Mouse (Mus musculus): ENCODE results near the gene Gfpt2. TPM values are rescaled to one million over a fixed set of nuclear protein-coding genes. Genes with fewer than 3 reads are reported as not detected.

Gfpt2 gene
- total and polyA plus RNA-seq, 3 experiments = 0.04 TPM; not detected in 2

- no peak overlapping the region for H3K27ac ChIP-seq (ENCODE audit: insufficient read depth, low read depth)
- in situ Hi-C loops (cut with MboI; ENCODE audit: low pct_ligation_motif_present, low pct_unique_long_range_greater_than_20kb, low sequenced_read_pairs) = no loop called here
These were observed 30.0 kb upstream of the Gfpt2 start for GRCm38 (mm10) chr11:49764023-49764422.

GRCm38 (mm10) chr11:49764639-49765299, 29.2 kb upstream of the Gfpt2 start:
- TF ChIP-seq MEF2A (IDR thresholded peaks at IDR 0.05; ENCODE audit: borderline replicate concordance, low read depth, low read length) (0 out of 2 replicates have a peak, but pooled peaks have one; percentile 14), IRF4 (IDR thresholded peaks at IDR 0.05; ENCODE audit: low read depth, low read length) (peak; percentile 57), ZMIZ1 (IDR thresholded peaks at IDR 0.05; ENCODE audit: low read depth, low read length) (no peak), TCF12 (IDR thresholded peaks at IDR 0.05; ENCODE audit: low read depth, low read length) (peak; percentile 56; the same call in 1 of the 2 replicates), ETS1 (conservative IDR thresholded peaks at IDR 0.05; ENCODE audit: low read depth, low read length) (no peak; the same call in 1 of the 2 replicates), CHD2 (IDR thresholded peaks at IDR 0.05; ENCODE audit: low read length) (peak; percentile 72)
- Histone ChIP-seq H3K4me3 (replicated peaks in 1 of 3; ENCODE audit: low read depth in 2 of 3, low read length in 2 of 3, poor library complexity in 1 of 3) (no peak overlapping the region), H3K4me1 (ENCODE audit: control insufficient read depth in 1 of 2, insufficient read depth in 2 of 2) (peaks cover 3 to 29% of the 10 kb centered on the region in 2 experiments; a peak in 3 of 4 replicates), H3K4me2 (ENCODE audit: insufficient read depth, low read depth, poor library complexity, severe bottlenecking) (peak overlapping the region; percentile 58; the same call in 1 of the 2 replicates), H3K27me3 (replicated peaks) (peaks cover 3% of the 10 kb centered on the region), H3K27ac (ENCODE audit: insufficient read depth, low read depth) (no peak overlapping the region), H3K9ac (ENCODE audit: insufficient read depth, low read depth) (no peak overlapping the region), H3K36me3 (replicated peaks in 1 of 2; ENCODE audit: control insufficient read depth in 1 of 2, insufficient read depth in 1 of 2, low read length in 1 of 2) (no peaks in the 10 kb centered on the region), H3K79me2 (replicated peaks; ENCODE audit: control insufficient read depth, extremely low read depth, insufficient read depth, poor library complexity, severe bottlenecking) (no peaks in the 10 kb centered on the region), H3K9me3 (replicated peaks; ENCODE audit: low read length) (no peaks in the 10 kb centered on the region)
- in situ Hi-C loops (cut with MboI; ENCODE audit: low pct_ligation_motif_present, low pct_unique_long_range_greater_than_20kb, low sequenced_read_pairs) (loop anchor here (5.0 kb wide), 1 partner anchor 32 kb away; no protein-coding TSS in a partner anchor), dilution Hi-C loops (cut with MboI; ENCODE audit: extremely low pct_ligation_motif_present, extremely low pct_unique_long_range_greater_than_20kb, low sequenced_read_pairs) (no loop called here)
- DNase-seq (ENCODE audit: extremely low read depth) = peak; percentile 87

More at GRCm38 (mm10) chr11:49764023-49764422, 30.0 kb upstream of the Gfpt2 start:
- no peak for DNase-seq (ENCODE audit: extremely low read depth)
- dilution Hi-C loops (cut with MboI; ENCODE audit: extremely low pct_ligation_motif_present, extremely low pct_unique_long_range_greater_than_20kb, low sequenced_read_pairs) = no loop called here
- no peak overlapping the region for H3K4me2 ChIP-seq (ENCODE audit: insufficient read depth, low read depth, poor library complexity, severe bottlenecking)
- H3K4me3 ChIP-seq (replicated peaks in 1 of 3; ENCODE audit: low read depth in 2 of 3, low read length in 2 of 3, poor library complexity in 1 of 3) = no peak overlapping the region
- H3K9me3 ChIP-seq (replicated peaks; ENCODE audit: low read length) = no peaks in the 10 kb centered on the region
- no peaks in the 10 kb centered on the region for H3K36me3 ChIP-seq (replicated peaks in 1 of 2; ENCODE audit: control insufficient read depth in 1 of 2, insufficient read depth in 1 of 2, low read length in 1 of 2)
- peaks cover 3 to 29% of the 10 kb centered on the region in 2 experiments; a peak in 3 of 4 replicates for H3K4me1 ChIP-seq (ENCODE audit: control insufficient read depth in 1 of 2, insufficient read depth in 2 of 2)
- peaks cover 3% of the 10 kb centered on the region for H3K27me3 ChIP-seq (replicated peaks)
- no peak for TF ChIP-seq KAT2A (IDR thresholded peaks at IDR 0.05; ENCODE audit: insufficient replicate concordance, low read length)
- 0 out of 2 replicates have a peak, but pooled peaks have one; percentile 19 for TF ChIP-seq USF2 (conservative IDR thresholded peaks at IDR 0.05; ENCODE audit: low read depth, low read length)
- TF ChIP-seq E2F4 (IDR thresholded peaks at IDR 0.05; ENCODE audit: insufficient replicate concordance, low read depth, low read length) = no peak
- TF ChIP-seq MAZ (IDR thresholded peaks at IDR 0.05; ENCODE audit: low read depth, low read length) = no peak
- no peak for TF ChIP-seq USF1 (IDR thresholded peaks at IDR 0.05; ENCODE audit: low read depth, low read length)
- H3K9ac ChIP-seq (ENCODE audit: insufficient read depth, low read depth) = no peak overlapping the region
- no peaks in the 10 kb centered on the region for H3K79me2 ChIP-seq (replicated peaks; ENCODE audit: control insufficient read depth, extremely low read depth, insufficient read depth, poor library complexity, severe bottlenecking)

All from CH12.LX (cell line).